Mouse (Mus musculus) heart, postnatal 0 days (tissue): ENCODE data around the gene Pcnx3.

Experiments used
- CTCF ChIP-seq: IDR thresholded peaks from 2 replicates; pipeline ENCODE4 v1.5.1; 2016; ENCODE audit warnings: antibody characterized with exemption, control low read depth, low read depth
- EP300 ChIP-seq: IDR thresholded peaks from 2 replicates; pipeline ENCODE4 v1.6.1; 2016; ENCODE audit warnings: antibody characterized with exemption, low read depth

GRCm38 (mm10) chr19:5728631-5729443, 40.1 kb upstream of the Pcnx3 start:
- TF ChIP-seq CTCF = 0 out of 2 replicates have a peak, but pooled peaks have one; percentile 2
- TF ChIP-seq EP300 = no peak
